Mouse (Mus musculus): Measurements from ENCODE around the gene Vmn1r95. TPM values are rescaled to one million over a fixed set of nuclear protein-coding genes. Genes with fewer than 3 reads are reported as not detected.
"Not testable (repeated sequence)": the region's sequence is repeated elsewhere in the genome, so short reads cannot be mapped to it uniquely, and the experiment has no call there.

Gene Vmn1r95
- not detected for total RNA-seq (2021)
- long read RNA-seq, experiment 1 = 0 reads
- long read RNA-seq, experiment 2 = 0 reads

DNA sequence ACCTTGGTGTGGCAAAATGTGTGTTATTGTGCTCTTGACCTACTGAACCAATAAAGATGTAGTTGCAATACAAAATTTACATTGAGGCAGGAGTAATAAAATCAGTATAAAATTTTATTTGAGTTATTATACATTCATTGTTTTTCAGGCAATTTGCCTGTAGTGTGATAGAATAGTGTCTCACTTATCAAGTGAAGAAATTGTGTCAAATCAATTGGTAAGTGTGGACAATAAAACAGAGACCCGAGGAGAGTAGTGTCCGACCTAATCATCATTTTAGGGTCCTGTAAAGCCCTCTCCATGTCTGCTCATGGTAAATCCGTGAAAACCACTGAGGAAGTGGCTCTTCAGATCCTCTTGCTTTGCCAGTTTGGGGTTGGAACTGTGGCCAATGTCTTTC lies at the start of gene Vmn1r95:
TSS of gene Vmn1r95 (plus strand) at position 301 of the 400 bp plus-strand sequence.
- DNase-seq (ENCODE audit: low spot score in 2 of 2); H3K27ac ChIP-seq; H3K4me3 ChIP-seq: not testable (repeated sequence)

DNA sequence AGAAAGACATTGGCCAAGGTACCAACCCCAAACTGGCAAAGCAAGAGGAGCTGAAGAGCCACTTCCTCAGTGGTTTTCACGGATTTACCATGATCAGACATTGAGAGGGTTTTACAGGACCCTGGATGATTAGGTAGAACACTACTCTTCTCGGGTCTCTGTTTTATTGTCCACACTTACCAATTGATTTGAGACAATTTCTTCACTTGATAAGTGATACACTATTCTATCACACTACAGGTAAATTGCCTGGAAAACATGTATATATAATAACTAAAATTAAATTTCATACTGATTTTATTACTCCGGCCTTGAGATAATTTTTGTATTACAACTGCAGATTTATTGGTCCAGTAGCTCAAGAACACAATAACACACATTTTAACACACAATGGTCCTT lies 25.2 kb upstream of the Vmn1r95 start, which contains the start of gene Vmn1r94:
TSS of gene Vmn1r94 (minus strand) at position 101 of the 400 bp plus-strand sequence.
- DNase-seq (ENCODE audit: low spot score in 2 of 2); H3K4me3 ChIP-seq; H3K27ac ChIP-seq: not testable (repeated sequence)

DNA sequence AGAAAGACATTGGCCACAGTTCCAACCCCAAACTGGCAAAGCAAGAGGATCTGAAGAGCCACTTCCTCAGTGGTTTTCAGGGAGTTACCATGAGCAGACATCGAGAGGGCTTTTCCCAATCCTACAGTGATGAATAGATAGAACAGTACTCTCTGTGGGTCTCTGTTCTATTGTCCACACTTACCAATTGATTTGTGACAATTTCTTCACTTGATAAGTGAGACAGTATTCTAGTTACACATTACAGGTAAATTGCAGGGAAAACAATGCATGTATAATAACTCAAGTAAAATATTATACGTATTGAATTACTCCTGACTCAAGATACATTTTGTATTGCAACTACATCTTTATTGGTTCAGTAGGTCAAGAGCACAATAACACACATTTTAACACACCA lies 12.0 kb downstream of the Vmn1r95 start, which contains the start of gene Gm6164:
TSS of gene Gm6164 (minus strand) at position 101 of the 400 bp plus-strand sequence.
- not testable (repeated sequence) for H3K4me3 ChIP-seq; H3K27ac ChIP-seq; DNase-seq (ENCODE audit: low spot score in 2 of 2)

DNA sequence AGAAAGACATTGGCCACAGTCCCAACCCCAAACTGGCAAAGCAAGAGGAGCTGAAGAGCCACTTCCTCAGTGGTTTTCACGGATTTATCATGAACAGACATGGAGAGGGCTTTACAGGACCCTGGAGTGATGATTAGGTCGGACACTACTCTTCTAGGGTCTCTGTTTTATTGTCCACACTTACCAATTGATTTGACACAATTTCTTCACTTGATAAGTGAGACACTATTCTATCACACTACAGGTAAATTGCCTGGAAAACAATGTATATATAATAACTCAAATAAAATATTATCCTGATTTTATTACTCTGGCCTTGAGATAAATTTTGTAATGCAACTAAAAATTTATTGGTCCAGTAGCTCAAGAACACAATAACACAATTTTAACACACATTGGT lies 40.2 kb downstream of the Vmn1r95 start, which contains the start of gene Gm4498:
TSS of gene Gm4498 (minus strand) at position 101 of the 400 bp plus-strand sequence.
- not testable (repeated sequence) for DNase-seq (ENCODE audit: low spot score in 2 of 2); H3K27ac ChIP-seq; H3K4me3 ChIP-seq

Other genes with a start within 250 kb of the Vmn1r95 start
- gene Igsf23, start 243.0 kb upstream of the Vmn1r95 start, total RNA-seq (2021) = not detected
- gene Ceacam20, start 228.3 kb upstream of the Vmn1r95 start, total RNA-seq (2021) = not detected
- gene Nlrp9b, start 202.2 kb upstream of the Vmn1r95 start, total RNA-seq (2021) = not detected
- gene Vmn1r91, start 94.0 kb upstream of the Vmn1r95 start, total RNA-seq (2021) = not detected
- not detected for gene Gm16442, start 71.1 kb upstream of the Vmn1r95 start, total RNA-seq (2021)
- gene Vmn1r93, start 54.6 kb upstream of the Vmn1r95 start, total RNA-seq (2021) = not detected
- not detected for gene Vmn1r94, start 25.3 kb upstream of the Vmn1r95 start, total RNA-seq (2021)
- not detected for gene Gm6164, start 11.9 kb downstream of the Vmn1r95 start, total RNA-seq (2021)
- not detected for gene Gm4498, start 40.1 kb downstream of the Vmn1r95 start, total RNA-seq (2021)
- not detected for gene Gm5890, start 69.1 kb downstream of the Vmn1r95 start, total RNA-seq (2021)
- gene Gm4133, start 140.4 kb downstream of the Vmn1r95 start, total RNA-seq (2021) = not detected
- not detected for gene Gm5728, start 181.7 kb downstream of the Vmn1r95 start, total RNA-seq (2021)
- gene Vmn1r100, start 224.2 kb downstream of the Vmn1r95 start, total RNA-seq (2021) = not detected
- not detected for gene Vmn1r101, start 248.9 kb downstream of the Vmn1r95 start, total RNA-seq (2021)

All from layer of hippocampus, adult 2 months (tissue).